Mouse (Mus musculus) ES-CJ7 (cell line): ENCODE results near the gene Rpl24.

Source experiments
- DNase-seq: peaks from one replicate; pipeline ENCODE4 v3.0.0; 2011; ENCODE audit warnings: low read depth, low spot score

The Rpl24 gene

GRCm38 (mm10) chr16:55971735-55972615 lies 5.9 kb downstream of the Rpl24 start:
- peak; percentile 30 for DNase-seq

DNA sequence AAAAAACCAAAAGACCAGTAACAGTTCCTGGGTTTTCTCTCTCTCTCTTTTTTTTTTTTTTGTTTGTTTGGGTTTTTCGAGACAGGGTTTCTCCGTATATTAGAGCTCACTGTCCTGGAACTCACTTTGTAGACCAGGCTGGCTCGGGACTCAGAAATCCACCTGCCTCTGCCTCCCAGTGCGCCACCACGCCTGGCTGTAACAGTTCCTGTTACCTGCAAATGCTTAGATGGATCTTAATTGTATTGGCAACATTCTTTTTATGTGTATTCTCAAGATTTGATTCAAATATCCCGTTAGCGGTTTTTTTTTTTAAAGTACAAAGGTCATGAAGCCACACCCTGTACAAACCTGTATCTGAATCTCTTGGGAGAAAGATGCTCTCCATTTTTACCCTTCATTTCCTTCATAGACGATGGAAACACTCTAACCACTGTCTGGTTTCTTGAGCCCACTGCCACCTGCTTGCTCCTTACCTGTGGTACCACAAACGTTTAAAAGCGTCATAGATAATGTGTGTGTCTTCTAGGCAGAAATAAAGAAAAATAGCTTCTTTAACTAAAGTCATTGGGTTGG lies 6.6 kb downstream of the Rpl24 start:
- DNase-seq = no peak

DNA sequence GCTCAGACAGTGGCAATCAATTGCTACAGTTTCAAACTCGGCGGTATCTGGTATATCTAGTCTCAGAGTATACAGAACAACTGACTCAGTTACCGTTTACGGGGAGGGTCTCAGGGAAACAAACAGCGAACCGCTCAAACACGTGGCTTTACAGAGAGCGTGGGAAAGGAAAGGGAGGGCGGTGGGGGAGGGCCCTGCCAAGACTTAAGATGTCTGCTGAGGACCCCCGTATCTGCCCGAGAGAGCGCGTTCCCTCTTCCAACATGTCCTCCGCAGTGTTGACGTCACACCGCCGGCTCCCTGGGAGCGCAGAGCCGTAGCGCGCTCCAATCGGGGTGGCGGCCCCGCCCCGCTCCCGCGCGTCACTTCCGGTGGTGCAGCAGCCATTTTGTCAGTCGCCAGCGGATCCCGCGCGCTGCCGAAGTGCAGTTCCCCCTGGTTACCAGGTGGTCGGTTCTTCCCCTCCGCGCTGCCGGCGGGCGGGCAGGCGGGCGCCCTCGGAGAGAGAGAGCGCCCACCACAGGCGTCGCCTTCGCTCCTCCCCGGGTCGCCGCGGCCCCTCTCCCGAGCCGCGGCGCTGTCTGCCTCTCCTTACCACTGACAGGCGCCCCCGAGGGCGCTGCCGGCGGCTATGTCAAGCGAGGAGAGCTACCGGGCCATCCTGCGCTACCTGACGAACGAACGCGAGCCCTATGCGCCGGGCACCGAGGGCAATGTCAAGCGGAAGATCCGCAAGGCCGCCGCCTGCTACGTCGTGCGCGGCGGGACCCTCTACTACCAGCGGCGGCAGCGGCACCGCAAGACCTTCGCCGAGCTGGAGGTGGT lies 7.6 kb downstream of the Rpl24 start, which contains the start of gene Zbtb11:
Zbtb11 (plus strand) TSS at position 453 of the 825 bp plus-strand sequence.
- peak; percentile 99 for DNase-seq

DNA sequence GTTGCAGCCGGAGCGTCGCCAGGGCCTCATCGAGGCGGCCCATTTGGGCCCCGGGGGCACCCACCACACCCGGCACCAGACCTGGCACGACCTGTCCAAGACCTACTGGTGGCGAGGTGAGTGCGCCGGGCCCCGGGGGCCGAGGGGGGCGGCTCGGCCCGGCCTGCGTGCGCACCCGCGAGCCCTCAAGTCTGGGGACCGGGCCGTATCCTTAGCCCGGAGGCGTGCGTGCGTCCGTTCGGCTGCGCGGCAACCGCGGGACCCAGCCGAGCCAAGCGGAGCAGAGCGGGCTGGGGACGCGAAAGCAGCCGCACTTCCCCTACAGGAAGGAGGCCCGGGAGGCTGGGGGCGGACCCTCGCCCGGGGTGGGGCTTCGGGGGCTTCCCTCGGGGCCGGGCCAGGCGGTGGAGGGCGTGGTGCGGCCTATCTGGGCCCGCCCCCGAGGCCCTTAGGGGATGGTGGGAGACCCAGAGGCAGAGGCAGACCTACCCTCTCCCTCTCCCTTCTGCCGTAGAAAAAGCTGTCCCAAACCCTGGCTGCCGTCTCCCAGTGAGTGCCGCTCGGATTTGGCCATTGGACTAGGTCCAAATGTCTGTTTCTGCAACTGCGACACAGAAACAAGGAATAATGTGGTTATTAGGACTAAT lies 8.3 kb downstream of the Rpl24 start:
- peak; percentile 80 for DNase-seq

GRCm38 (mm10) chr16:55974903-55975285 lies 8.8 kb downstream of the Rpl24 start:
- no peak for DNase-seq

- no peak for DNase-seq
Observed at GRCm38 (mm10) chr16:55986001-55986400, 19.9 kb downstream of the Rpl24 start.

DNA sequence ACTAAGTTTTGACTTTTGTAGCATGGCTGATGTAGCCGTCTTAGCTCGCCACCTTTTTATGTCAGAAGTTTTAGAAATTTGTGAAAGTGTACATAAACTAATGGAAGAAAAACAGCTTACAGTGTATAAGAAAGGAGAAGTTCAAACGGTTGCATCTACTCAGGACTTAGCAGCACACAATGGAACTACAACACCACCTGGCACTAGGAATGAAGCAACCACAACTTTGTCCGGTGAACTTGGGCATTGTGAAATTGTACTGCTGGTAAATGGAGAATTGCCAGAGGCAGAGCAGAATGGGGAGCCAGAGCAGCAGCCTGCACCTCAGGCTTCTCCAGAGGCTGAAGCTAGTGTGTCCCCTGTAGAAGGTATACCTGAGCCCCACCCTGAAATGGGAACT lies 24.2 kb downstream of the Rpl24 start:
- no peak for DNase-seq

DNA sequence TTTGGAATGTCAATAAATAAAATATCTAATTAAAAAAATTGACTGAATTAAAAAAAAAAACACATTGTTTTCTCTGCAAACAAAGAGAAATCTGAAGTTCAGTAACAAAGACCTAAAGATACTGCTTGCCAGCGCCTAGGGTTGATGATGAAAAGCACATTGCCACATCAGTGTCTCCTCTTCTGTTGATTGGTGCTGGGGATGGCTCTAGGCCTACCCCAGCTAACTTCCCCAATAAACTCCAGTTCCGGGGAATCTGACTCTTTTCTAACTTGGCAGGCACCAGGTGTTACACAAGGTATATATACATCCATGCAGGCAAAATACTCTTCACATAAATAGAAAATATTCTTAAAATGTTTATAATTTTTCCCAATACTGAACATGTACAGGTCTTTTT lies 28.2 kb downstream of the Rpl24 start:
- DNase-seq = no peak

DNA sequence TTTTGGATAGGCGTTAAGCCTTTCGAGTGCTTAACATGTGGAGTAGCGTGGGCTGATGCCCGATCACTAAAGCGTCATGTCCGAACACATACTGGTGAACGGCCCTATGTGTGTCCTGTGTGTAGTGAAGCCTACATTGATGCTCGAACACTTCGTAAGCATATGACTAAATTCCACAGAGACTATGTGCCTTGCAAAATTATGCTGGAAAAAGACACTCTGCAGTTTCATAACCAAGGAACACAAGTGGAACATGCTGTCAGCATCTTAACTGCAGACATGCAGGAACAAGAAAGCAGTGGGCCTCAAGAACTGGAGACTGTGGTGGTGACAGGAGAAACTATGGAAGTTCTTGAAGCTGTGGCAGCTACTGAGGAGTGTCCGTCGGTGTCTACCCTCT lies 40.7 kb downstream of the Rpl24 start:
- DNase-seq = no peak

DNA sequence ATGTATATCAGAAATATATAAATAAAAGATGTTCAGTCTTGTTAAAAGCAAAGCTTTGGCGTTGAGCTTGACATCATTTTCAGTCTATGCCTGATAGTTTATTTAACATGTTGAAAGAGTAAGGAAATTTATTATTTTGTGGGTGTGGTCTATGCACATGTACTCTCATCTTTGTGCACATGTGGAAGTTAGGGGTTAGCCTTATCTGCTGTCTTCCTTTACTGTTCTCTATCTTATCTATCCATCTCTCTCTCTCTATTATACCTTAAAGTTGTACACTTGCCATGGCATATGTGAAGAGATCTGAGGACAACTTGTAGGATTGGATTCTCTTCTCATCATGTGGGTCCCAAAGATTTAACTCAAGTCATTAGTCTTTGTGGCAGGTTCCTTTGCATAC lies 42.8 kb downstream of the Rpl24 start:
- no peak for DNase-seq

GRCm38 (mm10) chr16:56012789-56013743 lies 47.0 kb downstream of the Rpl24 start:
- peak; percentile 56 for DNase-seq

DNA sequence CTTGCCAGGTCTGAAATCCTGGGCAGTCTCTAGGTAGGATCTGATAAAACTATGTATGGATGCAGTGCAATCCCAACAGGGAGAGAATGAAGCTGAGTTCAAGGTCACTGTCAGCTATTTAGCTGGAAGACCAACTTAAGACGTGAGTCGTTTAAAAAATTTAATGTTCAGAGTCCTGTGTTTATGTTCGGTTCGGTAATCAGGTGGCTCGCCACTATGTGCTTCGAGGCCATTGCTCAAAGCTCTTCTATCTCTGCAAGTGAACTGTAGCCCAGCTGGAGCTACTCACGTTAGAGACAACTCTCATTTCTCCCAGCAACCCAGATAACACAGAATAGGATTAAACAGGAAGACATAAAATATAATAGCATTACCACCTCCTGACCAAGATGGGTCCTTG lies 48.0 kb downstream of the Rpl24 start:
- DNase-seq = no peak

- DNase-seq = no peak
Observed at GRCm38 (mm10) chr16:56019660-56020059, 53.6 kb downstream of the Rpl24 start.
